Mouse (Mus musculus): ENCODE results near the gene Plch1.

Plch1 gene

GRCm38 (mm10) chr3:63692727-63693126 lies 206.5 kb downstream of the Plch1 start:
- in situ Hi-C loops (cut with MboI), result no loop called here

DNA sequence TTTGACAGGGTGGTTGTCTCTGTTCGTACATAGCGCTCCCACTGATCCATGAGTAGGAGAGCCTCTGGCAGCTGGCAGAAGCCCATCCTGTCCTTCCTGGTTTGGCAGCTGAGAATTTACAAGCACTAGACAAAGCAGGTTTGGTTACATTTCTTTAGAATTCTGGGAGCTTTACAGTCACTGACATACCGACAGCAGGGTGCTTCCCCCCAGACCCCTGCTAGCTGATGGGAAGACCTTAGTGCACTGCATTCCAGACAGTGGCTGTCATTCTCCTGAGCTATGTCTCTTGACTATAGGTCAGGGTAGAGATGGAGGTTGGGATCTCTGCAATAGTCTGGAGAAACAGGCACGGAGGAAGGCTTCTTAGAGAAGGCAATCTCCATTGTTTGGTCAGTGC lies 230.5 kb downstream of the Plch1 start:
- in situ Hi-C loops (cut with MboI), result no loop called here

DNA sequence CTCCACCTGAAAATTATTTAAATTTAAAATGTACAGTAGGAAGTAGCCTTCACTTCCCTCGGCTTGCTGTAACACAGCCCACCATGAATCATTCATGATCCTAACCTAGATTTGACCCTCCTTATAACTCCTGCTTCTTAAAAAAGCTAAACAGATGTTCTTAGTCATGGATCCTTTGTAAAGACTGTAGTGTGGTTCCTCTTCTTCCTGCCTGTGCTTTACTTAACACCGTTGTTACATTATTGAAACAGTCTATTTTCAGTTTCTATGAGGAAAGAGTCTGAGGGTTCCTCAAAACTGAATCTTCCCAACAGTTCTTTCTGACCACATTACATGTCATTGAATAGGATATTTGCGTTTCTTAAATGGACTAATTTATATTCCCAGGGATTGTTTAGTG lies 234.0 kb downstream of the Plch1 start:
- in situ Hi-C loops (cut with MboI), result no loop called here

DNA sequence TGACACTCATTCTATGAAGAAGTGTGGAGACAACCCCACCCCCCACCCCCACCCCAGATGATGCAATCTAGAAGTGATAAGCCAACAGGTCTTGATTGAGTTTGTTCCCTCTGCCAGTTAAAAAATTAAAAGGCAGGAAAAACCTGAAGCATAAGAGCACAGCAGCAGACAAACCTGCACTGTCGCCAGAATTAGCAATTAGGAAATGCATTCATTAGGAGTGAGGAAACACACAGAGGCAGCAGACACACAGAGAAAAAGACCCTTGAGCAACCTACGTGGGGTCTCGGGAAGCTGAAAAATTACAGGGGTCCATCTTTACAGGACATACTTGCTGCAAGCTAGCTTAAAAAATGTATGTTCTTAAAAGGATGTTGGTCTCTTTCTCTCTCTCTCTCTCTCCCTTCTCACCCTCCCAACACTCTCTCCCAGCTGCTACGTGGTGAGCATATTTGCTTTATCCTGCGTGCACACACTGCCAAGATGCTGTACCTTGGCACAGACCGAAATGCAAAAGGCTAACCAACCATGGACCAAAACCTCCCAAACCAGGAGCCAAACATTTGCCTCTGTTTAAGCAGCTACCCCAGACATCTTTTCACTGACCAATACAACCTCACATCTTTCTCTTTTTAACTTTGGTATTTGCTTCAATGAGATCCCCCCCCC lies 234.6 kb downstream of the Plch1 start:
- in situ Hi-C loops (cut with MboI), result no loop called here
